Mouse (Mus musculus): ENCODE measurements around the gene Gbp4. TPM values are rescaled to one million over a fixed set of nuclear protein-coding genes. Genes with fewer than 3 reads are reported as not detected.

The Gbp4 gene
- polyA plus RNA-seq (2015; fragmentation: Nextera tagmentation; extraction: Ambion mirVana): 1.2 and 1.5 TPM in 2 replicates

DNA sequence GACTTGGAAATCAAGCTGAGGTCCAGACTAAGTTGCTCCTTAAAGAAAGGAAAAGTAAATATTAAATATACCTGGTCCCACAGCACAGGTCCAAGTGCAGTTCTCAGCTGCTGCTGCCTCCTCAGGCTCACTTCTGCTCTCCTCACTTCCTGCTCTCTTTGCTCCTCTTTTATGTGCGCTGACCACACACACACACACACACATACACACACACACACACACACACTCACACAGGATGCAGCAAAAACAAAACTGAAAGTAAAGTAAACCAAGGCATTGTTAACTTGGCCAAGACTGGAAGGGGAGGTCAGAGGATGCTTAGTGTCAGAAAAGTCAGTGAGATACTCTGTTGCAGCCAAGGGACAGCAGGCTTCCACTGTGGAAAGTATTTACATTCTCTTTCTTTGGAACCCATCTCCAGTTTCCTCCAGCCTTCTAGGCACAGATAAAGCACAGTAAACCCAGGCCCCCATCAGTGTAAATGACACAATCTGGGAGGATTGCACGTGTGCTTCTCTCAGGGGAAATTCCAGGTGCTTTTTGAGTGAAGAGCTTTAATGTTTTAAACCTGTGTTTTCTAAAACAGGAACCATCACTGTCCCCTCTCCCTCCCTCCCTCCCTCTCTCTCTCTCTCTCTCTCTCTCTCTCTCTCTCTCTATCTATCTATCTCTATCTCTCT lies at the start of gene Gbp4, which contains the start of the genes Gbp9 and Gbp8:
Gbp4 (minus strand) TSS at position 178 of the 680 bp plus-strand sequence.
Gbp9 (minus strand) TSS at position 131 of the 680 bp plus-strand sequence.
Gbp8 (minus strand) TSS at position 132 of the 680 bp plus-strand sequence.

Other genes with a start within 250 kb of the Gbp4 start
- gene Abcg3, start 156.9 kb downstream of the Gbp4 start, polyA plus RNA-seq (2015; fragmentation: Nextera tagmentation; extraction: Ambion mirVana): 0.29 and 0.30 TPM in 2 replicates
- gene Gbp9, start within 50 bp of the Gbp4 start, polyA plus RNA-seq (2015; fragmentation: Nextera tagmentation; extraction: Ambion mirVana): 1.5 and 2.0 TPM in 2 replicates
- 0.40 and 0.41 TPM in 2 replicates for gene Gbp8, start within 50 bp of the Gbp4 start, polyA plus RNA-seq (2015; fragmentation: Nextera tagmentation; extraction: Ambion mirVana)
- 0.39 and 1.0 TPM in 2 replicates for gene Gbp10, start 99.9 kb upstream of the Gbp4 start, polyA plus RNA-seq (2015; fragmentation: Nextera tagmentation; extraction: Ambion mirVana)
- 0.39 and 0.44 TPM in 2 replicates for gene Gm43302, start 154.1 kb upstream of the Gbp4 start, polyA plus RNA-seq (2015; fragmentation: Nextera tagmentation; extraction: Ambion mirVana)
- 1.8 and 2.0 TPM in 2 replicates for gene Gbp6, start 154.1 kb upstream of the Gbp4 start, polyA plus RNA-seq (2015; fragmentation: Nextera tagmentation; extraction: Ambion mirVana)

Data from neural tube, postnatal 0 days (tissue).